Mouse (Mus musculus) E14TG2a.4 (cell line): ENCODE measurements around the gene Kirrel3.

Source experiments
- H3K27me3 ChIP-seq: 2 replicates; pipeline ENCODE4 v1.6.1; 2014; ENCODE audit warnings: low read length, control low read depth; ENCODE audit not compliant: insufficient read depth
- H3K36me3 ChIP-seq: 2 replicates; pipeline ENCODE4 v1.6.1; 2014; ENCODE audit warnings: low read length, control low read depth; ENCODE audit not compliant: insufficient read depth
- H3K4me1 ChIP-seq: replicated peaks from 2 replicates; pipeline ENCODE4 v1.6.1; 2014; ENCODE audit warnings: low read depth, low read length, control low read depth
- H3K4me3 ChIP-seq: replicated peaks from 2 replicates; pipeline ENCODE4 v1.5.1; 2014; ENCODE audit warnings: mild to moderate bottlenecking, low read length
- H3K9me3 ChIP-seq: 2 replicates; pipeline ENCODE4 v1.6.1; 2014; ENCODE audit warnings: low read length, control low read depth
- CTCF ChIP-seq: conservative IDR thresholded peaks from 2 replicates; pipeline ENCODE4 v1.5.1; 2014; ENCODE audit warnings: low read length
- NANOG ChIP-seq: IDR thresholded peaks from 2 replicates; pipeline ENCODE4 v1.6.1; 2014; ENCODE audit warnings: borderline replicate concordance, low read length, mixed read lengths
- POU5F1 ChIP-seq: IDR thresholded peaks from 2 replicates; pipeline ENCODE4 v1.6.1; 2014; ENCODE audit warnings: low read length, borderline replicate concordance

Kirrel3 gene

GRCm38 (mm10) chr9:34703547-34704300, 218.0 kb downstream of the Kirrel3 start:
- H3K4me3 ChIP-seq: no peak overlapping the region
- H3K4me1 ChIP-seq: no peaks in the 10 kb centered on the region
- peaks cover 2% of the 10 kb centered on the region; the same call in 1 of the 2 replicates for H3K9me3 ChIP-seq
- no peaks in the 10 kb centered on the region for H3K27me3 ChIP-seq
- no peaks in the 10 kb centered on the region for H3K36me3 ChIP-seq
- TF ChIP-seq POU5F1 (no peak), CTCF (no peak), NANOG (no peak)

DNA sequence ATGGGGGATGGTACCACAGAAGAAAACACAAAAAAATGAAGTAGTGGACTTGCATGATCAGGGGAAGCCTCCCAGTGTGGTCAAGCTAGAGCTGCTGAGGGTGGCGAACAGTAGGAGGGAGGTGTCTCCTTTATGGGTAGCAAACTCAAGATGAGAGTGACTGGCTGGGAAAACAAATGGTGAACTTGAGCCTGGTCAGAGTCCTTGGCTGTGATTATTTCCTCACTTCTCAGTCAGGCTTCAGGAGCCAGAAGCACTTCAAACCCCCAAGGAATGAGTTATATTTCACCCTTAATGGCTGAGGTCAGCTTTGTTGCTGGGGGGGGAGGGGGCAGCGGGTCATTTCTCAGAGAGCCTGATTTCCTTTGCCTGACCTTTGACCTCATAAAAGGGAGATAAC, 218.7 kb downstream of the Kirrel3 start:
- Histone ChIP-seq H3K27me3 (no peaks in the 10 kb centered on the region; the same call in 1 of the 2 replicates), H3K36me3 (no peaks in the 10 kb centered on the region)
- no peak for TF ChIP-seq POU5F1
- TF ChIP-seq CTCF: no peak
- TF ChIP-seq NANOG: no peak

DNA sequence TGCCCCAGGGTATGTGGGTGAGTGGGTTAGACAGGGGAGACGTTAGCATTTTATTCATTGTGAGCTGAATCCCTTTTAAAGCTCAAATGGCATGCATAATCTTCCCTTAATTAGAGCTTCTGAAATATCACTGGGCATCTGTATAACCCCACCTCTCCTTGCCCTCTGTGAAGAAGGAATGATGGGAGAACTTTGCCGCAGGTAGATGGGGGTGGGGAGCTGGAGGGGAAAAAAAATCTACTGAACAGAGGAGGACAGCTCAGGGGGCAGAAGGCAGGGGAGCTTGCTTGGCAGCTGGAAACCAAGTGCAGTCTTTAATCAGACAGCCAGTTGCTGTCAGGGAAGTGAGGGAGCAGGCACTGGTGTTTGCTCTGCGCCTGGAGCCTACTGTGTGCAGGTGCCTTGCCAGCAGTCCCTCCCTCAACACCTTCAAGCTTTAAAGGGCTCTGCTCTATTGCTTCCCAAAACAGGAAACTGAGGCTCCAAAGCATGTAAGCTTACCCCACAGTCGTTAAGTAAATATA, 220.7 kb downstream of the Kirrel3 start:
- Histone ChIP-seq H3K36me3 (no peaks in the 10 kb centered on the region), H3K4me1 (no peaks in the 10 kb centered on the region), H3K27me3 (peaks cover 2% of the 10 kb centered on the region; the same call in 1 of the 2 replicates), H3K9me3 (peaks cover 7% of the 10 kb centered on the region; the same call in 1 of the 2 replicates), H3K4me3 (no peak overlapping the region)
- TF ChIP-seq CTCF (no peak), NANOG (no peak), POU5F1 (no peak)

More for the DNA sequence above, 218.7 kb downstream of the Kirrel3 start:
- no peak overlapping the region for H3K4me3 ChIP-seq
- H3K4me1 ChIP-seq: no peaks in the 10 kb centered on the region
- H3K9me3 ChIP-seq: peaks cover 7% of the 10 kb centered on the region; the same call in 1 of the 2 replicates

GRCm38 (mm10) chr9:34708691-34709090, 223.0 kb downstream of the Kirrel3 start:
- Histone ChIP-seq H3K4me3 (no peak overlapping the region), H3K4me1 (peaks cover 5% of the 10 kb centered on the region; the same call in 1 of the 2 replicates), H3K36me3 (no peaks in the 10 kb centered on the region), H3K27me3 (peaks cover 2% of the 10 kb centered on the region; the same call in 1 of the 2 replicates), H3K9me3 (peaks cover 7% of the 10 kb centered on the region; the same call in 1 of the 2 replicates)
- TF ChIP-seq NANOG (no peak), CTCF (no peak), POU5F1 (no peak)

- no peak for TF ChIP-seq NANOG
- Histone ChIP-seq H3K4me3 (no peak overlapping the region), H3K4me1 (peaks cover 5% of the 10 kb centered on the region; the same call in 1 of the 2 replicates), H3K36me3 (no peaks in the 10 kb centered on the region), H3K27me3 (peaks cover 4% of the 10 kb centered on the region; the same call in 1 of the 2 replicates), H3K9me3 (peaks cover 7% of the 10 kb centered on the region; the same call in 1 of the 2 replicates)
Measured at GRCm38 (mm10) chr9:34711996-34712395, 226.3 kb downstream of the Kirrel3 start.

- no peaks in the 10 kb centered on the region for H3K36me3 ChIP-seq
- peaks cover 5% of the 10 kb centered on the region; the same call in 1 of the 2 replicates for H3K4me1 ChIP-seq
- H3K9me3 ChIP-seq: peaks cover 7% of the 10 kb centered on the region; the same call in 1 of the 2 replicates
- TF ChIP-seq CTCF: no peak
- TF ChIP-seq NANOG: no peak
- TF ChIP-seq POU5F1: no peak
- peaks cover 4% of the 10 kb centered on the region; the same call in 1 of the 2 replicates for H3K27me3 ChIP-seq
- H3K4me3 ChIP-seq: no peak overlapping the region
Measured at GRCm38 (mm10) chr9:34712996-34713395, 227.3 kb downstream of the Kirrel3 start.

DNA sequence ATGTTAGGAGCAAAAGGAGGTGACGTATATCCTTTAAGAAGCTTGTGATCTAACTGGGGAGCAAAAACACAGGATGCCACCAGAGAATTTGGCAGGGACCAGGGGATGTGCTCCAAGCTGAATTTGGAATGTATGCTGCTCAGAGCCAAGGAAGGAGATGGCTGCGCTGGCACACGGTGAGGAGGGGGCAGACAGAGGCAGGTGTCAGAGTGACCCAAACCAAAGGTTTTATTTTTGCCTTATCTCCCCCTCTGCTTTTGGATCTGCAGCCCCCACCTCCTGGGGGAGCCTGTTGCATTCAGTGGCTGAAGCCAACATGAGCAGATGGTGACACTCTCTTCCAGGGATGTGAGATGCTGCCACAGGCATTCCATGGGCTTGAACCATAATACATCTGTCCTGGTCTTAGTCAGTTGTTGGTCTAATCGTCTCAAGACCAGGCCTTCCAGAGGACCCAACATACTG, 227.8 kb downstream of the Kirrel3 start:
- Histone ChIP-seq H3K9me3 (peaks cover 7% of the 10 kb centered on the region; the same call in 1 of the 2 replicates), H3K27me3 (peaks cover 4% of the 10 kb centered on the region; the same call in 1 of the 2 replicates), H3K36me3 (no peaks in the 10 kb centered on the region), H3K4me3 (no peak overlapping the region), H3K4me1 (peaks cover 5% of the 10 kb centered on the region; the same call in 1 of the 2 replicates)
- TF ChIP-seq NANOG: no peak
- no peak for TF ChIP-seq POU5F1
- TF ChIP-seq CTCF: no peak

DNA sequence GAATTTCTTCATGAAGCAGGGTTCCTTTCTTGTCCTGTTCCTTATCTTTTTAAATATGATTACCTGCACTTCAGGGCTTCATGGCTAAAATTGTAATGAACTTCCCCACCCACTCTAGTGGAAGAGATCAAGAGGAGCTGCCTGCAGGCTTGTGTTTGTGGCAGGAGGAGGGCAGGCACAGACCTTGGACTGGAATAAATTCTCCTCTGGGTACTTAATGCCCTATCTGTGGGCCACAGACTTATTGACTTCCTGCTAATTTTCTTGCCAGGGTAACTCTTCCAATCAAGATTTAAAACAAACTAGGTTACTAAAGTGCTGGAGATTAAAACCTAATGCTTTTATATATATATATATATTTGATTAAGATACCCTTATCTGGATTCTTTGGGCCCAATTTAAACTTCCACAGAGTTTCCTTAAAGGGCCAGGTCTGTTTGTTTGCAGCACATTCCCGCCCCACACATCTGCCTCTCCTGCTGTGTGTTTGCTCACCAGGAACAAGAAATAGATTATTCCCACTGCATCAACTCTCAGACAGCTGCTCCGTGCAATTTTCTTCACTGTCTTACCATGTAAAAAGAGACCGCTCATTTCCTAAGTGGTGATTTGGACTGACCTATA, 229.4 kb downstream of the Kirrel3 start:
- no peaks in the 10 kb centered on the region for H3K9me3 ChIP-seq
- no peaks in the 10 kb centered on the region for H3K36me3 ChIP-seq
- H3K4me3 ChIP-seq: no peak overlapping the region
- TF ChIP-seq CTCF (no peak), NANOG (no peak), POU5F1 (no peak)
- H3K27me3 ChIP-seq: peaks cover 4% of the 10 kb centered on the region; the same call in 1 of the 2 replicates
- H3K4me1 ChIP-seq: peaks cover 5% of the 10 kb centered on the region; the same call in 1 of the 2 replicates

GRCm38 (mm10) chr9:34716476-34716875, 230.8 kb downstream of the Kirrel3 start:
- no peaks in the 10 kb centered on the region for H3K36me3 ChIP-seq
- H3K4me3 ChIP-seq: no peak overlapping the region
- peaks cover 5% of the 10 kb centered on the region; the same call in 1 of the 2 replicates for H3K4me1 ChIP-seq
- TF ChIP-seq NANOG (no peak), POU5F1 (no peak), CTCF (no peak)
- H3K9me3 ChIP-seq: no peaks in the 10 kb centered on the region
- H3K27me3 ChIP-seq: 0 out of 2 replicates have a peak, but pooled peaks cover 2% of the 10 kb centered on the region
